Mouse (Mus musculus): ENCODE measurements at regions not wholly inside any gene's neighbourhood (a gene's known extent, or its start where the extent isn't known, plus 50 kb on each side); places are given as distances from the start of the nearest gene placed in this dataset.

- no peak for DNase-seq (ENCODE audit: low spot score)
These were observed 206.6 kb downstream of the Rsl24d1 start for GRCm38 (mm10) chr9:73319704-73320307.

GRCm38 (mm10) chr9:73331066-73331465, 217.8 kb downstream of the Rsl24d1 start:
- no peak for DNase-seq (ENCODE audit: low spot score)

- DNase-seq (ENCODE audit: low spot score) = no peak
These were observed 222.8 kb downstream of the Rsl24d1 start for GRCm38 (mm10) chr9:73336039-73336438.

GRCm38 (mm10) chr9:73337045-73337740, 224.0 kb downstream of the Rsl24d1 start:
- no peak for DNase-seq (ENCODE audit: low spot score)

- DNase-seq (ENCODE audit: low spot score) = no peak
These were observed 242.7 kb downstream of the Rsl24d1 start for GRCm38 (mm10) chr9:73355876-73356275.

- DNase-seq (ENCODE audit: low spot score) = peak; percentile 35
These were observed 245.7 kb downstream of the Rsl24d1 start for GRCm38 (mm10) chr9:73358968-73359367.

- no peak for DNase-seq (ENCODE audit: low spot score)
These were observed 267.5 kb downstream of the Rsl24d1 start for GRCm38 (mm10) chr9:73380768-73381167.

- DNase-seq (ENCODE audit: low spot score) = no peak
These were observed 278.8 kb downstream of the Rsl24d1 start for GRCm38 (mm10) chr9:73392036-73392435.

GRCm38 (mm10) chr9:73413367-73413930, 300.2 kb downstream of the Rsl24d1 start:
- no peak for DNase-seq (ENCODE audit: low spot score)

GRCm38 (mm10) chr9:73416084-73416777, 303.0 kb downstream of the Rsl24d1 start:
- no peak for DNase-seq (ENCODE audit: low spot score)

Data from yolk sac, embryonic 10.5 days (tissue).